Mouse (Mus musculus) 3T3-L1 (cell line): ENCODE measurements around the gene Rgl1.
"Not testable (repeated sequence)": the region's sequence is repeated elsewhere in the genome, so short reads cannot be mapped to it uniquely, and the experiment has no call there.

Experiments
- DNase-seq: peaks from one replicate; pipeline ENCODE4 v3.0.0-alpha.2; 2015; ENCODE audit warnings: low read depth, low spot score

The Rgl1 gene

GRCm38 (mm10) chr1:152659961-152660360 lies 106.2 kb downstream of the Rgl1 start:
- no peak for DNase-seq

GRCm38 (mm10) chr1:152656601-152657000 lies 109.5 kb downstream of the Rgl1 start:
- no peak for DNase-seq

- no peak for DNase-seq
Measured at GRCm38 (mm10) chr1:152654851-152655250, 111.3 kb downstream of the Rgl1 start.

GRCm38 (mm10) chr1:152651495-152651874 lies 114.7 kb downstream of the Rgl1 start:
- no peak for DNase-seq

- DNase-seq, result no peak
Measured at GRCm38 (mm10) chr1:152650856-152651494, 115.2 kb downstream of the Rgl1 start.

- no peak for DNase-seq
Measured at GRCm38 (mm10) chr1:152648052-152648451, 118.1 kb downstream of the Rgl1 start.

- not testable (repeated sequence) for DNase-seq
Measured at GRCm38 (mm10) chr1:152642207-152642606, 123.9 kb downstream of the Rgl1 start.

- DNase-seq, result peak; percentile 84
Measured at GRCm38 (mm10) chr1:152640195-152640981, 125.8 kb downstream of the Rgl1 start.

- no peak for DNase-seq
Measured at GRCm38 (mm10) chr1:152639344-152639743, 126.8 kb downstream of the Rgl1 start.

- no peak for DNase-seq
Measured at GRCm38 (mm10) chr1:152634638-152635037, 131.5 kb downstream of the Rgl1 start.

- no peak for DNase-seq
Measured at GRCm38 (mm10) chr1:152629780-152630179, 136.4 kb downstream of the Rgl1 start.

GRCm38 (mm10) chr1:152625651-152626050 lies 140.5 kb downstream of the Rgl1 start:
- no peak for DNase-seq

GRCm38 (mm10) chr1:152624644-152625454 lies 141.3 kb downstream of the Rgl1 start:
- peak; percentile 69 for DNase-seq

GRCm38 (mm10) chr1:152623375-152624270 lies 142.5 kb downstream of the Rgl1 start:
- peak; percentile 71 for DNase-seq

- DNase-seq, result peak; percentile 29
Measured at GRCm38 (mm10) chr1:152622765-152623211, 143.4 kb downstream of the Rgl1 start.

GRCm38 (mm10) chr1:152621624-152622023 lies 144.5 kb downstream of the Rgl1 start:
- no peak for DNase-seq

GRCm38 (mm10) chr1:152619396-152619795 lies 146.8 kb downstream of the Rgl1 start:
- peak; percentile 48 for DNase-seq

GRCm38 (mm10) chr1:152618896-152619295 lies 147.3 kb downstream of the Rgl1 start:
- DNase-seq, result no peak

GRCm38 (mm10) chr1:152618381-152618780 lies 147.8 kb downstream of the Rgl1 start:
- no peak for DNase-seq

- DNase-seq, result no peak
Measured at GRCm38 (mm10) chr1:152617745-152618342, 148.3 kb downstream of the Rgl1 start.

- DNase-seq, result no peak
Measured at GRCm38 (mm10) chr1:152616777-152617057, 149.4 kb downstream of the Rgl1 start.
